Mouse (Mus musculus) naive thymus-derived CD4-positive, alpha-beta T cell, adult 2 months (primary cell): ENCODE results near the gene Tmem132d.

Experiments
- DNase-seq: peaks from one replicate; pipeline ENCODE4 v3.0.0-alpha.2; 2011; ENCODE audit warnings: low read depth

Tmem132d gene

DNA sequence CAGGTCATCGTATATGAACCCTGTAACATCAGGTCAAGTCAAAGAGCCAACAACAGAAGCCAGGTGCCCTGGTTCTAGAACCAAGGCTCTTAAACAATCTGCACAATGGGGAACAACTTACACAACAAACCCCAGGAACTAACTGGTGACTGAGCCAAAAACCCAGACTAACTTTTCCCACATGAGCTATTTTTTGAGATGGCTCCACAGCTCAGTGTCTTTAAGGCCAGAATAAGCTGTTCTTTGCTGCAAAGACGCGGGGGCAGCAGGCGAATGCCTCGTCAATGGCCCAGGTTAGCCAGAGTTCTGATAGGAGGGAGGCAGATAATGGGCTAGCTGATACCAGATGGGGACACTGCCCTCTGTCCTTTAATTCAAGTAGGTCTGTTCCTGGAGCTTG, 221.8 kb downstream of the Tmem132d start:
- no peak for DNase-seq

DNA sequence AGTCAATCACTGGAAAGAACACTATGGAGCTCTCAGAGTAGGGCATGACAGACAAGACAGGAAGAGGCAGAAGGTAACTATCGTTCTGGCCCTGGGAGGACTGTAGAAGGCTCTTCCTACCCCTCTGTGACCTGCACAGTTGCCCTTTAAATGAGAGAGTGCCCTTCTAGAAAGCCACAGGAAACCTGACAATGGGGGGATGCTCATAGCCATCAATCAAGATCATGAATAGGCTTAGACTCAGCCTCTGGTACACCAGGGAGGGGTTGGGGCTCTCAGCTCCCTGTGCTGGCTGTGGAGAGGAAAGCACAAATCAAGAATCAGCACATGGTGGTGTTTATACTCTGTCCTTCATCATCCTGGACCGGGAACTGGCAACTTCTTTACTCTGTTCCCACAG, 227.2 kb downstream of the Tmem132d start:
- no peak for DNase-seq

DNA sequence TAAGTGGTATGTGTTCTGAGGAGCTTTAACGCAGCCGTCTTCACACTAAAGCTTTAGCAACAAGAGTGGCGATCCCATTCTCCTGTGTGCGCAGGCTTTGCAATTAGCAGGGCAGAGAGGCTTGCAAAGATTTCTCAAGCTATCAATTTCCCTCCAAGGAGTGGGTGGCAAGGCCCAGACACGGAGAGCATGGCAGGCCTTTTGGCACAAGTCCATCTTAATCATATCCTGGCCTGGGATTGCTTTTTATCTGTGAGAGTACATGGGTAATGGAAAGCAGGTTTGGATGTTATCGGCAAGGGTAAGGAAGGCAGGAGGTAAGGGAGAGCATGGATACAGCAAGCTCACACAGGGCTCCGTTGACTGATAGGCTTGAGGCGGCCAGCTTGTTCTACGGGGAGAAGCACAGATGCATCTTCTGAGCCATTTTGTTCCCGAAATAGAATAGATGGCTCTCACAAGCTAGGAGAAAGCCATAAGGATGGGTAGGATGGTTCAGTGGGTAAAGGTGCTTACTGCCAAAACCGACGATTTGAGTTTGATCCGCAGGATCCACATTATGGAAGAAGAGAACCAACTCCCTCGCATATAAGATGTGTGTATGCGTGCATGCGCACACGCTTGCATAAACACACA, 228.1 kb downstream of the Tmem132d start:
- DNase-seq: no peak

DNA sequence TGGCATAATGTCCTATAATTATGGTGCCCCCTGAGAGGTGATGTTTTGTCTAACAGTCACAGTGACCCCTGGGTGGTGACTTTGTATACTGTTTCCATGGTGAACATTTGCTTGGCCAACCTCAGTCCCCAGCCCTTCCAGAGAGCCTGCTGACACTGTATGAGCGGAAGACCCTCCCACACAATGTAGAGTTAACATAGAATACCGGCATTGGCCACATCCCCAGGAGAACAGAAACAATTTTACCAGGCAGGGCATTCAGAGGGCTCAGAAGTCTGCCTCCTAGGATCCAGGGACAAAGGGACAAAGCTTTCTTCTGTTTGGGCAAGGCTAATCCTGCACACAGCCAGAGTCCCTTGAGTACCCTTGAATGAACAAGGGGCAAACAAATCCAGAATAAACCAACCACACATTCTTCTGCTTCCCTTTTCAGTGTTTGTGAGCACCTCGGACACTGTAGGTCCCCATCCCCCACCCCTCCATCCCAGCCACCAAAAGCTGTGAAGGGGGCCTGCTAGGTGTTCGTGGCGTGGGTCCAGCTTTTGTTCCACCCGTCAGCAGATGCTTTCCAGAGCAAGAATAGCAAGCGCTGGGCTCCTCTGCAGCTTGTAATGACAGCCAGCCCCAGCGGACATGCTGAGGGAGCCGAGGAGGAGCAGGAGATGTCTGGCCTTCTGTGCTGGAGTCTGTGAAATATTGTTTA, 228.8 kb downstream of the Tmem132d start:
- no peak for DNase-seq

DNA sequence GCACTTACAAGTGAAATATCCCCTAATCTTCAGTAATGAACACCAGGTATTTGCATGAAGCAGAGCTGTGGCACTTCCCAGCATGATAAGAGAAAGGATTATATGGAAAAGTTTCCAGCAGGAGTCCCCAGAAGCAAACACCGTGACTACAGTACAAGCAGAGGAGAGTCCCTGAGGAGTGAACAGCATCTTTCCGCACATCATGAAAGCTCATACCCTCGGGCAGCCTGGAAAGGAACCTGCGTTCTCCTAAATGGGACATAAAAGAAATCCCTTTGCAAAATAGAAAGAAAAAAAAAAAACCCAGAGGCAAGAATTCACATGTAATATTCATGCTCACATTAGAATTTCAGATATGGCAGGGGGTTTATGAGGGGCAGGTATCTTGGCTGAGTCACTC, 238.8 kb downstream of the Tmem132d start:
- no peak for DNase-seq

DNA sequence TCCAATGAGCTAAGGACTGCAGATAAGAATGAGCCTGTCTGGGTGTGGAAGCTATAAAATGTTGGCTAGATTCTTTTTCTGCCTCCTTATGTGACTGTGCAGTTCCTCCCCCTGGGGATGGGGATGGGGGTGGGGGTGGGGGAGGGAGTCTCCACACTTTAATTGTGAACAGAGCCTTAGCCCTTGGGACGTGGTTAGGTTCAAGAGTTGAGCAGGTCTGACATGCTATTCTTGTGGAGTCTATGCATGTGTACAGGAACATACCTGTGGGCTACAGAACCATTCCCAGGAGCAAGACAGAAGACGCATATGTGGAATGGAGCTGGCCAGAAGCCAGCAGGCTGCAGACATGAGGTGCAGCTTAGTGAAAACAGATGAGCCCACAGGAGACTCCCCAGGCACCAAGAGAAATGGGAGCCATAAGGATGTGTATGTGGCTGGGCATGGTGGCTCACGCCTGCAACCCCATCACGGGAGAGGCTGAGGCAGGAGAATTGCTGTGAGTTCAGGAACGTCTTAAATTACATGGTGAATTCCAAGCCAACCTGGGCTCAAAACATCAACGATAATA, 240.3 kb downstream of the Tmem132d start:
- DNase-seq: no peak

DNA sequence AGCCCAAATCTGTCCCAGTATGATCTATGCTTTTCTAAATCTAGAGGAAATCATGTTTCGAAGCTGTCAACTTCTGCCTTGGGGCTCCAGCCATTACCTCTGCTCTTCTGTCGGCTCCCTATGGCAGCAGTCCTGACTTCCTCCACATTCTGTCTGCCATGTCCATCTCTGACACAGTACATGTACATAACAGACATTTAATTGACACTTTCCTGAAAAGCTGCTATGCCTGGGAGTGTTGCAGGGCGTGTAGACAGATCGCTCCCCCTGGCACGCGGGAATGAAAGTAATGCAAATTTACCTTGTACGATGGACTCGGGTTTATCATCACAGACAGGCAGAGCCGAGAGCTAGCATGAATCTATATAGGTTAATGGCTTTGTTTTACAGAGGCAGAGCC, 241.2 kb downstream of the Tmem132d start:
- no peak for DNase-seq

DNA sequence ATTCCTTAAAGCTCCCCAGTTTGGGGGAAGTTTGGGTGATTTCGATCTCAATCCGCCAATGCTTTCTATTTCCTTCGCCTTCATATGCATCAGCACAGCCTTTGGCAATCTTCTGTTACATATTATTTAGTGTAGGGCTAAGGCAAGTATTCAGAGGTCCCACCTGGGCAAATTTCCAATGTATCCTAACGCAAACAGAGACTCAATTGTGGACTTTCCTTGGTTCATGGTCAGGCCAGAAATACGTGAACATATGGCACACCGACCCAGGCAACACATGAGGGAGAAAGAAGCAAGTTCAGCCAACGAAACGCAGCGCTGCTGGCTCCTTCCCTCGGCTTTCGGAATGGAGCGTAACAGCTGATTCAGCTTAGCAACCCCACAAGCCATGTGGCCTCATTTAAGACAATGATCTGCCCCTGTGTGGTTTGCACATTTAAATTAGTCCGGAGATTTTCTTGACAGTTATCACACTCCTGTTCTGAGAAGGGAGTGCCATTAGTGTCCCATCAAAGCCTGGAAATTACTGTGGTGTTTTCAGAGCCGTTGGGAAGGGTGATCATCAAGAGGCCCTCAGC, 242.5 kb downstream of the Tmem132d start:
- DNase-seq: no peak

DNA sequence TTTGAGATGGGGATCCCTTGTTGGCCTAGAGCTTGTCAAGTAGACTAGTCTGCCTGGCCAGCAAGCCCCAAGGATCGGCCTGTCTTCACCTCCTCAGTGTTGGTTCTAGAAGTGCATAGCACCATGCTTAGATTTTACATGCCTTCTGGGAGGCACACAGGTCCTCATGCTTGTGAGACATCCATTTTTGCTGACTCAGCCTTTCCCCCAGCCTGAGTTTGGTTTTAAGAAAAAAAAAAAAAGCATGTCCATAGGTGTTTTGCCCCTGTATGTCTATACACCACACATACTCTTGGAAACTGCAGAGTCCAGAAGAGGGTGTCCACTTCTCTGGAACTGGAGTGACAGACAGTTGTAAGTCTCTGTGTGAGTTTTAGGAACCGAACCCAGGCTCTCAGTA, 256.6 kb downstream of the Tmem132d start:
- no peak for DNase-seq

DNA sequence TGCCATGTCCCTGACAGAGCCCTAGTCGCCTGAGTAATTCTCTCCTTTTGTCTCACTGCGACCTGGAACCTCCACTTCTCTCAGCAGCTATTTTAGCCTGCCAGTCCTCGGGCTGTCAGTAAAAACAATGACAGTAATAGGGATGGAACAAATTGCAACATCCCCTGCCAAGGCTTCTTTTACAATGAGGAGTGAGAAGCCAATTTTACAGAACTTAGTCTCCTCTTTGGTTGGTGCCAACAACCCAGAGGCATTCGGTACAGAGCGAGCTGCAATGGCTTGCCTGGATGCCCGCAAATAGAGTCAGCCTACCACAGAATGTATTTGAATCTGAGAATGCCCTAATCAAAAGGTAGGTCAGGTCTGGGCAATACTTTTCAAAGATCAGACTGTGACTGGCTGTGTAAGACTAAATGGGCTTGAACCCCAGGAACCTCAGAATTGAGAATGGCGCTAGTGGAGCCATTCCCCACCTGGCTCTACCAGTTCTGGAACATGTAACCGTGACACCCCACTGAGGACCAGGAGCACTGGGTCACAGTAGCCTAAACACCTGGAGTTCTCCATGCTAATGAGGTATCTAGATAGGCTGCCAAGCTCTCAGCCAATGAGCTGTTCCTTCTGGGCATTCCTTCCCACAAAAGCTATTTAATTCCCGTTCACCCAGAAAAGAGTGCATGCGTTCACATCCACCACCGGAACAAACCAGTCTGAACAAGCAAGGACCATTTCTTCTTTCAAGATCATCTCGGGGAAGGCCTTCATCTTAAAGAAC, 273.8 kb downstream of the Tmem132d start:
- no peak for DNase-seq

DNA sequence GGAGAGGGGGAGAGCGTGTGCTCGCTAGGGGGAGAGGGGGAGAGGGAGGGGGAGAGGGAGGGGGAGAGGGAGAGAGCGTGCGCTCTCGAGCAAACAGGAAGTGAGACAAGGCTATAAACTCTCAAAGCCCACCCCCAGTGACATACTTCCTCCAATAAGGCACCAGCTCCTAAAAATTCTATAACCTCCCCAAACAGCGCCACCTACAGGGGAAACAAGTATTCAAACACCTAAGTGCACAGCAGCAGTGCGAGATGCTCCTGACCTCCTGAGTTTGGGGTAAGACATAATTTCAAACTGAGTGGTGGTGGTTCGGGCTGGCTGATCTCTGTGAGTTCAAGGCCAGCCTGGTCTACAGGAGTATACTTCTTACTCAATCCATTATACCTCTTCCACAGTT, 281.4 kb downstream of the Tmem132d start:
- no peak for DNase-seq

DNA sequence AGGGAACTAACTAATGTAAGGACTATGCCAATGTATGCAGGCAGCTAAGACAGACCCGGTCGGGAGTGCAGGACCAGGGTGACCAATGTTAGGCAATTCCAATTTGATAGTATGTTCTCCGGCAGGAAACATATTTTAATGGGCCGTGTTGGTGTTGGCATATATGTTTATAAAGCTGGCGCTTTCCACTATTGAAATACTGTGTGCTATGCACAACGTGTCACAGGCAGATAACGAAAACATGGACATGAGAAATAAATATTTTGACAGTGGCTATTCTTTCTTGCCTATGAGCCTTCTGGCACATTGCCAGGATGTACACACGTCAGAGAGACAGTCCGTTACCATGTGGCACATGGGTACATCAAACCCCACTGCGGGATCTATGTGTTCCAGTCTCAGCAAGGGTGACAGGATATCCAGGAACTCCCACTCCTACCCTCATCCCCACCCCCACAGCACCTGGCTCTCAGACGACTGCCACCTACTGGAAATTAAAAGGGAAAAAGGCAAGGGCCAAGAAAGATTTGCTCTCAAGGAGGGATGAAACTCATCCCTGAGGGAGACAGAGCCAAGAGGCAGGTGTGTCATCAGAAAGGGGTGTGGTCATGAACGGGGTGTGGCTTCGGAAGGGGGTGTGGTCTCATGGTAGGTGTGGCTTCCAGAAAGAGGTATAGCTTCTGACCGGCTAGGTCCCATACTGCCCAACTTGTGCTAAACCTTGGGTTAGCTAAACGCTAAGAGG, 285.8 kb downstream of the Tmem132d start:
- DNase-seq: no peak

DNA sequence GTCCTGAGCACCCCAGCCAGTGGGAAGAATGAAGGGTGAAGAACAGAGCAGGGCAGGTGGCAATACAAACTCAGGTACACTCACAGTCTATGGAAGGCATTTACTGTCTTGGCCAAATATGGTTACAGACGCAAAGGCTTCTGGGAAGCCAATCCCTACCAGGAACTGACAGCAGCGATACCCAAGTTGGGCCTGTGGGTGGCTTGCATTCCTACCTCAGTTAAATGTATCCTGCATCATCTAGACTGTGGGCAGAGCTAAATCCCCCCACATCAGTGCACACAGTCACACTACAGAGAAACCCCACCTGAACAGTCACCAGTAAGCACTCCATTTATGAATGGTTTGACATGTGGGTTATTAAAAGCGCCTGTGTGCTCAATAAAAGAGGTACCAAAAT, 288.1 kb downstream of the Tmem132d start:
- DNase-seq: no peak

DNA sequence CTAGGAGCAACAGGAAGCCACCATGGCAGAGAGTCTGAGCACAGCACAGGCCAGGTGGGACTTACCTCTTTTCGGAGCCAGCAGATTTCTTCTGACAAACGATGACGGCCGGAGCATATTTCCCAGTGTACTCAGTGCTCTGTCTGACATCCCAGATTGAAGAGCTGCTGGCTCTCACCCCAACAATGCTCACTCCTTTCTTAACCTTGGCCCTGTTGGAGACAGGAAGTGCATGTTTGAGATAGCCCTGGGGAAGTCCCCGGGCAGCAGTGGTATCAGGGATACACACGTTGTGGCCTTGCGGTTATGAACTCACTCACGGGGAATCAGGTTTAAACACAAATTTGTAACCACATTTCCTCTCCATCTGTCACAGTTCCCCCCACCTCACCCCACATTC, 296.1 kb downstream of the Tmem132d start:
- DNase-seq: no peak

DNA sequence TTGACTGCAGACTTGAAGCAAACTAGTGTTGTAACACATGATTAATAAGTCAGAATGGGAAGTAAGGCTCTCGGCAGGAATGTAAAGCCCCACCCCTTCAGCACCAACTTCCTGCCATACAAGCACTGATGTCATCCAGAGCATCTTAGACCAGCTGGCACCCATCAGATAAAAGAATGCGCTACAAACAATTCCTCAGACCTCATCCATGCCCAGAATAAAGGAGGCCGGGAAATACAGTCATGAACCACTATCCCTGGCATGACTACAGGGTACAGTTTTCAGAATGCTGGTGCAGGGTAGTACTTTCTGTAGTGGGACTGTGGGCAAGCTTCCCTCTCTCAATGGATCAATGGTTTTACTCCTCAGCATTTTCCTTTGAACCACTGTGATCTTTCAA, 310.2 kb downstream of the Tmem132d start:
- DNase-seq: no peak

DNA sequence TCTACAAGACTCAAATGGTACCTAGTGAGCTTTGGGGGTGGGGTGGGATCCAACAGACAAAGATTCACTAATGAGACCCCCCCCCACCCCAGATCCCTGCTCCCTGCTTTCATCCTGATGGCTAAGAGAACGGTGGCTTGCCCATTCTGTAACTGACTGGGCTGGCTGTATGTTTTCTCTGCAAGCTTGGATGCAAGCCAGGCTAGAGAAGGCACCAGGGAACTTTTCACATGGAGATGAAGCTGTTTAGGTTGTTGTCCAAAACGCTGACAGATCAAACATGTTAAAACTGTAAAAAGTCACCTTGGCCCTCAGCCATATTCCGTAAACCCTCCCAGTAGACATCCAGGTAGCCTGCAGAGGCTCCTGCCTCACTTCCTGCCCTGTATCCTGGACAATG, 313.7 kb downstream of the Tmem132d start:
- no peak for DNase-seq

DNA sequence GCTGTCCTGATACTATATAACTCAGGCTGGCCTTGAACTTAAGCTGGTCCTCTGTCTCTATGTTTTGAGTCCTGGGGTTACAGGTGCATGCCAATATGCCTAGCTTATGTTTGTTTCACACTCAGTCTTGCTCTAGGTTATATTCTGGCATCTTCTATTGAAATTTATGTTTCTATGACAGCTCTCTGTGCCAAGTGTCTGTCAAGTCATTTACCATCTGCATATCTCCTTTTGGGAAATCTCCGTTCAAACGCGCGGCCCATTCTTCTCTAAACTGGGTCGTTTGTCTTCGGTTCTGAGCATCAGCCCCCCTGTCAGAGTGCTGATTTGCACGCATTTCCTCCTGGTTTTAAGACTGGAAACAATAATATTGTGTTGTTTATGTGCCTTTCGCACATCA, 319.8 kb downstream of the Tmem132d start:
- no peak for DNase-seq

DNA sequence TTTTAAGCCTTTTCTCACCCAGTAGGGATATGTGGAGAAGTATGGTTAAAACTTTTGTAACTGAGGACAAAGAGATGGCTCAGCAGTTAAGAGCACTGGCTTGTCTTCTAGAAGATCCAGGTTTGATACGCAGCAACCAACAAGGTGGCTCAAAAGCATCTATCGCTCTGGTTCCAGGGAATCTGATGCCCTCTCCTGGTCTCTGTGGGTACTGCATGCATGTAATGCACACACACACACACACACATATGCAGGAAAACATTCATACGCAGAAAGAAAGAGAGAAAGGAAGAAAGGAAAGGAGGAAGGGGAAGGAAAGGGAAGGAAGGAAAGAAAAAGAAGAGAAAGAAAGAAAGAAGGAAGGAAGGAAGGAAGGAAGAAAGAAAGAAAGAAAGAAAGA, 320.4 kb downstream of the Tmem132d start:
- DNase-seq: no peak

DNA sequence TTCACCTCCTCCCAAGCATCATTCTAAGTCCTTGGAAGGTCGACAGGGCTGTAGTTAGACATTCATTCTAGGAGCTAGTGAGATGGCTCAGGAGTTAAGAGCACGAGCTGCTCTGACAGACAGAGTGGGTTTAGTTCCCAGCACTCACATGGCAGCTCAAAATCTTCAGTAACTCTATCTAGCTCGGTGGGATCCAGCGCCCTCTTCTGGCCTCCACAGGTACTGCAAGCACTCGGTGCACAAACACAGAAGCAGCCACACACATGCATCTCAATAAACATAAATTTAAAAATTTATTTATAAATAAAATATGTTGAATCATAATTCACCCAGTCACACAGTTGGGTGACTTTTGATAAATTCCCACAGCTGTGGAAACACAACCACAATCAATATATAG, 321.2 kb downstream of the Tmem132d start:
- no peak for DNase-seq

DNA sequence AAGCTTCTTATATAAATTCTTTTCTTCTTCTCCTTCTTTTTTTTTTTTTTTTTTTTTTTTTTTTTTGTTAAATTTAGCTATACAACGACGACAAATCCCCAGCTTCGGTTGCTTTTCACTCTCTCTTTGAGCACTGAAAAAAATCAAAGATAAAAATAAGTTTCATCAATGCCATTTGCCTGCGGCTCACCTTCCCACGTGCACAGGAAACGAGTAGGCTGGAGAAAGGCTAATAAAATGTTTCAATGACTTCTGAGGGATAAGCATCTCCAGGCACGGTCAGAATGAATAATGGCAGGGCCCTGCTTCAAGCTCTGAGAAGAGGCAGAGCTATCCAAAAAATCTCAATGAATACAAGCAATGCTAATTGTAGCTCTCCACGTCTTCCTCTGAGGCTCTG, 330.3 kb downstream of the Tmem132d start:
- no peak for DNase-seq

DNA sequence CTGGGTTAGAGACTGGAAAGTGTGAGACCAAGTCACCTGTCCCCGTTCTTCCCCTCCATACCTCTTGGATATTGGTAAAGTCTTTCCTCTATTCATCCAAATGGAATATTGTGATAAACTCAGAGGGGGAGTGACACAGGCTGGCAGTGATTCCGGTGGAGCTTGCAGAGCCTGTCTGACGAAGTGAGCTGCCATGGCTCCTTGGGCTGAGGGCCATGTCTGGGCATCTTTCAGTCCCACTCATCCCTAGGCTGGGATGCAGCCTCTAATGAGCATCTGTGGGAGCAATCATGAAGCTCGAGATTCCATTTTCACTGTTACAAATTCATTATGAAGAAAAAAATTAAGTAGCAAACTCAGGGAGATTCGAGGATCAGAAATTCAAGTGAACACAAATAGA, 332.5 kb downstream of the Tmem132d start:
- no peak for DNase-seq

DNA sequence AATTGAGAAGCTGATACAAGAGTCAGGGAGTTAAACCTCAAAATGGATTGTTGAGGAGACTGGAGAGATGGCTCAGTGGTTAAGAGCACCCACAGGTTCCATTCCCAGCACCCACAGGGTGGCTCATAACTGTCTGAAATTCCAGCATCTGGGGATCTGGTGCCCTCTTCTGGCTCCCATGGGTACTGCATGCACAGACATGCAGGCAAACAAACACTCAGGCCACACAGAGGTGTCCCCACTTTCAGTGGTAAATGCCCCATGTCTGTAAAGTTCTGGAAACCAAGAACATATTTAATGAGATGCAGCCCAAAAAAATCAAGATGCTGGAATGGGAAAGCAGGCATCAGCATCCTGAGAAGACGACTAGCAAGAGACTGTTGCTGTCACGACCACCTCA, 333.4 kb downstream of the Tmem132d start:
- DNase-seq: no peak
